Mouse (Mus musculus) hindbrain, embryonic 16.5 days (tissue): ENCODE data around the gene Emc3. TPM values are rescaled to one million over a fixed set of nuclear protein-coding genes. Genes with fewer than 3 reads are reported as not detected.

ENCODE experiments used
- ATAC-seq: fragments of 200-750 bp; cut with Nextera tagmentation; 2 replicates; pipeline ENCODE4 v1.8.0; 2017; ENCODE audit warnings: moderate TSS enrichment, moderate library complexity
- H3K27ac ChIP-seq: fragments of 300-500 bp; sonication (generic); 2 replicates; pipeline ENCODE4 v1.5.1; 2014; ENCODE audit warnings: low read depth, mild to moderate bottlenecking, control low read depth, low read length, moderate library complexity
- H3K27me3 ChIP-seq: fragments of 300-500 bp; sonication (generic); replicated peaks from 2 replicates; pipeline ENCODE4 v1.6.1; 2014; ENCODE audit warnings: low read length; ENCODE audit not compliant: control insufficient read depth, insufficient read depth
- H3K36me3 ChIP-seq: fragments of 300-500 bp; sonication (generic); 2 replicates; pipeline ENCODE4 v1.6.1; 2014; ENCODE audit warnings: mild to moderate bottlenecking, low read length, moderate library complexity, mixed read lengths; ENCODE audit not compliant: control insufficient read depth, insufficient read depth
- H3K4me1 ChIP-seq: fragments of 300-500 bp; sonication (generic); 2 replicates; pipeline ENCODE4 v1.6.1; 2014; ENCODE audit warnings: low read depth, low read length; ENCODE audit not compliant: control insufficient read depth, insufficient read depth
- H3K4me2 ChIP-seq: fragments of 300-500 bp; sonication (generic); 2 replicates; pipeline ENCODE4 v1.6.1; 2014; ENCODE audit warnings: mild to moderate bottlenecking, low read length, control low read depth, moderate library complexity
- H3K4me3 ChIP-seq: fragments of 300-500 bp; sonication (generic); 2 replicates; pipeline ENCODE4 v1.5.1; 2014; ENCODE audit warnings: mild to moderate bottlenecking, low read length, control low read depth, moderate library complexity
- H3K9ac ChIP-seq: fragments of 300-500 bp; sonication (generic); 2 replicates; pipeline ENCODE4 v1.6.1; 2014; ENCODE audit warnings: low read depth, mild to moderate bottlenecking, control low read depth, low read length, moderate library complexity
- H3K9me3 ChIP-seq: fragments of 300-500 bp; sonication (generic); 2 replicates; pipeline ENCODE4 v1.6.1; 2014; ENCODE audit warnings: mild to moderate bottlenecking, low read length, moderate library complexity; ENCODE audit not compliant: control insufficient read depth
- WGBS: fragments of 180-500 bp; shearing (Covaris S2); extraction: QIAGEN DNeasy Blood & Tissue Kit; methylation state at CpG from one replicate; pipeline ENCODE4 v1.1.7; 2014; 5-methylcytosine and 5-hydroxymethylcytosine counted together
- polyA plus RNA-seq: library from polyadenylated mRNA; unstranded; fragments of >200 nt; fragmentation: Nextera tagmentation; extraction: Ambion mirVana; gene quantifications from 2 replicates; pipeline ENCODE4 v1.2.1, GENCODE M21; 2015

Gene Emc3
- polyA plus RNA-seq, 1 experiment from 2014 or later: 124 TPM

DNA sequence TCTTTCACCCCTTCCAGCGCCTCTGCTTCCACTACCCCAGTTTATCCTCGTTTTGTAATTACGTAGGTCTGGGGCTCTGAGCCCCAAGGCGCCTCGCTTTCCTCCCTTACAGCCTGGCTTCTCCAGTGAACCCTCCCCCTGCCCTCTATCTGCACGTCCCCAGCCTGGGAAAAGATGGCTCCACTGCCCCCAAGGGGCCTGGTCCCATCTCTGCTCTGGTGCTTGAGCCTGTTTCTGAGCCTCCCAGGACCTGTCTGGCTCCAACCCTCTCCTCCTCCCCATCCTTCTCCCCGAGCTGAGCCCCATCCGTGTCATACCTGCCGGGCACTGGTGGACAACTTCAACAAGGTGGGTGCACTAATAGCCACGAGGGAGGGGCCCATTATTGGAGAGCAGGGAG lies 47.7 kb downstream of the Emc3 start:
- Histone ChIP-seq H3K36me3 (no peaks in the 10 kb centered on the region), H3K9me3 (no peaks in the 10 kb centered on the region), H3K27ac (peak overlapping the region; percentile 93), H3K4me2 (peak overlapping the region; percentile 57), H3K9ac (peak overlapping the region; percentile 77), H3K27me3 (no peaks in the 10 kb centered on the region), H3K4me1 (peaks cover 31% of the 10 kb centered on the region), H3K4me3 (peak overlapping the region; percentile 68)
- ATAC-seq: peak; percentile 40
- WGBS: 8% methylated on average over 10 of the region's 10 CpGs

DNA sequence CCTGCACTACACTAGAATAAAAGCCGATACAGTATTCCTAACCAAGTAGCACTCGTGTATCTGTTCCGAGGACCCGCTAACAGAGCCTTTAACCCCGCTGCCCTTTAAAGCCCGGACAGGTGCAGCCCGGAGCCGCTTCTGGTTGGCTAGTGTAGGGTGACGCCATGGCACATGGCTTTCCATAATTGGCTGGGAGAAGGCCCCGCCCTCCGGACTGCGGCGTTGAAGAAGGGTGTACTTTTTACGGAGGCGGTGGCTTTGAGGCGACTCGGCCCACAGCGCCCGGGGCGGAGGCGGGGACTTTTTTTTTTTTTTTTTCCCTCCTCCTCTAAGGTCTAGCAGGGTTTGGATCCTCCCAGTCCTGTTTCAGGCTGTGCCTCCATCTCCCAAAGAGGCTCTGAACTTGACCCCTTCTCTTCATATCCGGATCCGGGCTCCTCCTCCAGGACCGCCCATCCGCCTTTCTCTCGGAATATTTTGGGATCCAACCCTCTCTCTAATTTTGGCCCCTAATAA lies 48.3 kb downstream of the Emc3 start, which contains the start of gene Creld1:
Creld1 (plus strand) TSS at position 198 of the 516 bp plus-strand sequence.
- Histone ChIP-seq H3K4me1 (peaks cover 31% of the 10 kb centered on the region), H3K36me3 (no peaks in the 10 kb centered on the region), H3K9me3 (no peaks in the 10 kb centered on the region), H3K4me2 (peak within 1 kb of the TSS; percentile 57), H3K27ac (peak within 1 kb of the TSS; percentile 93), H3K9ac (peak within 1 kb of the TSS; percentile 82), H3K27me3 (no peaks in the 10 kb centered on the region), H3K4me3 (peak within 1 kb of the TSS; percentile 68)
- peak; percentile 96 for ATAC-seq
- WGBS: 0% methylated on average over 25 of the region's 26 CpGs

- Histone ChIP-seq H3K9ac (peak overlapping the region; percentile 82), H3K27ac (peak overlapping the region; percentile 93), H3K4me2 (peak overlapping the region; percentile 57), H3K27me3 (no peaks in the 10 kb centered on the region), H3K4me1 (peaks cover 31% of the 10 kb centered on the region), H3K9me3 (no peaks in the 10 kb centered on the region), H3K36me3 (no peaks in the 10 kb centered on the region), H3K4me3 (peak overlapping the region; percentile 68)
- WGBS: under 1% methylated on average over 56 of the region's 65 CpGs
- peak; percentile 66 for ATAC-seq
Observed at GRCm38 (mm10) chr6:113482477-113483099, 48.9 kb downstream of the Emc3 start.

- Histone ChIP-seq H3K27ac (no peak overlapping the region), H3K36me3 (no peaks in the 10 kb centered on the region), H3K4me1 (peaks cover 23% of the 10 kb centered on the region), H3K4me2 (no peak overlapping the region), H3K27me3 (no peaks in the 10 kb centered on the region), H3K9ac (no peak overlapping the region), H3K4me3 (no peak overlapping the region), H3K9me3 (no peaks in the 10 kb centered on the region)
- 68% methylated on average over 18 of the region's 18 CpGs for WGBS
- no peak for ATAC-seq
Observed at GRCm38 (mm10) chr6:113480555-113481373, 50.7 kb downstream of the Emc3 start.

GRCm38 (mm10) chr6:113478906-113479305 lies 52.5 kb downstream of the Emc3 start:
- Histone ChIP-seq H3K9me3 (no peaks in the 10 kb centered on the region), H3K4me2 (no peak overlapping the region), H3K9ac (no peak overlapping the region), H3K36me3 (no peaks in the 10 kb centered on the region), H3K27me3 (no peaks in the 10 kb centered on the region), H3K4me1 (peaks cover 4% of the 10 kb centered on the region), H3K27ac (no peak overlapping the region), H3K4me3 (no peak overlapping the region)
- ATAC-seq: no peak
- WGBS: 77% methylated on average over 10 of the region's 10 CpGs

DNA sequence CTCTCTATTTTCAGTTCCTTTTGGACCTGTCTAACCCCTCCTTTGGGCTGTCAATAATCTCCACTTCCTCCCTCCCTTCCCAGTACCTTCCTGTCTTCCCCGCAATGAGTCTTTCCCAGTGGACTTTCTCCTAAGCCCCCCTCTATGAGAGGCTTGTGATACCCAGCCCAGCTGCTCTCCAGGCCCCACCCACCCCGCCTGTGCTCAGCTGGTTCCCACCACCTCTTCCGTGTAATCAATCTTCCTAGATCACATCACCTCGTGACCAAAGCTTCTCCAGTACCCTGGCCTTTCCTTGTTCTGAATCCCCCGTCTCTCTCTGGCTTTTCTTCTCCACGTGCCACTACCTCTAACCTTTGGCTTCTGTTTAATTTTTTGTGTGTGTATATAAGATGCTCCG lies 54.1 kb downstream of the Emc3 start:
- H3K27me3 ChIP-seq: no peaks in the 10 kb centered on the region
- 41% methylated on average over 7 of the region's 7 CpGs for WGBS
- no peak overlapping the region for H3K9ac ChIP-seq
- H3K27ac ChIP-seq: no peak overlapping the region
- H3K36me3 ChIP-seq: no peaks in the 10 kb centered on the region
- H3K4me1 ChIP-seq: peaks cover 2% of the 10 kb centered on the region
- no peak for ATAC-seq
- no peak overlapping the region for H3K4me3 ChIP-seq
- H3K4me2 ChIP-seq: no peak overlapping the region
- no peaks in the 10 kb centered on the region for H3K9me3 ChIP-seq

DNA sequence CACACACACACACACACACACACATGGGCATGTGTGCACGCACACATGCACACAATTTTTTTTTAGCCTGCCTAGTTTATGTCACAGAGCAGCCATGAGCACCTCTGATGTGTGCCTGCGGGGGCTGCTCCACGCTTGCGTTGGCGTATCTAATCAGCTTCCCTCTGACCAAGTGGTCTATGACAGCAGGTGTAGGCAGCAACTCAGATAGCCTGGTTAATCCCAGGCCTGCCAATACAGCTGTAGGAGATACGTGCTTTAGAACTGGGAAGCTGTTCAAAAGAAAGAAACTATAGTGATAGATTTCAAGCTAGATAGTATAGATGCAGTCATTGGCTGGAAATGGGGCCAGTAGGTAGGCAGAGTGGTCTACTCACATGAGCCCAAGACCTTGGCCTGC lies 57.7 kb downstream of the Emc3 start:
- WGBS: 82% methylated on average over 6 of the region's 6 CpGs

GRCm38 (mm10) chr6:113473246-113473645 lies 58.2 kb downstream of the Emc3 start:
- Histone ChIP-seq H3K27ac (no peak overlapping the region), H3K4me2 (no peak overlapping the region), H3K9me3 (no peaks in the 10 kb centered on the region), H3K36me3 (no peaks in the 10 kb centered on the region), H3K27me3 (peaks cover 16% of the 10 kb centered on the region), H3K9ac (no peak overlapping the region), H3K4me1 (peaks cover 9% of the 10 kb centered on the region; the same call in 1 of the 2 replicates), H3K4me3 (no peak overlapping the region)
- no peak for ATAC-seq
- 79% methylated on average over 2 of the region's 2 CpGs for WGBS

More for the DNA sequence above, 57.7 kb downstream of the Emc3 start:
- Histone ChIP-seq H3K4me2 (no peak overlapping the region), H3K9ac (no peak overlapping the region), H3K36me3 (no peaks in the 10 kb centered on the region), H3K4me1 (peaks cover 9% of the 10 kb centered on the region; the same call in 1 of the 2 replicates), H3K9me3 (no peaks in the 10 kb centered on the region), H3K4me3 (no peak overlapping the region), H3K27me3 (peaks cover 16% of the 10 kb centered on the region), H3K27ac (no peak overlapping the region)
- no peak for ATAC-seq

GRCm38 (mm10) chr6:113472061-113472460 lies 59.4 kb downstream of the Emc3 start:
- H3K4me2 ChIP-seq: no peak overlapping the region
- peaks cover 9% of the 10 kb centered on the region; the same call in 1 of the 2 replicates for H3K4me1 ChIP-seq
- peaks cover 16% of the 10 kb centered on the region for H3K27me3 ChIP-seq
- H3K9ac ChIP-seq: no peak overlapping the region
- H3K9me3 ChIP-seq: no peaks in the 10 kb centered on the region
- no peak overlapping the region for H3K4me3 ChIP-seq
- no peak overlapping the region for H3K27ac ChIP-seq
- no peaks in the 10 kb centered on the region for H3K36me3 ChIP-seq
- WGBS: 67% methylated on average over 10 of the region's 10 CpGs
- ATAC-seq: no peak
